Mouse (Mus musculus) liver, embryonic 15.5 days (tissue): ENCODE results near the gene Gm20388. TPM values are rescaled to one million over a fixed set of nuclear protein-coding genes. Genes with fewer than 3 reads are reported as not detected.

Experiments used
- ATAC-seq: fragments of 200-750 bp; cut with Nextera tagmentation; 2 replicates; pipeline ENCODE4 v1.8.0; 2017; ENCODE audit warnings: moderate number of reproducible peaks, mild to moderate bottlenecking, moderate library complexity; ENCODE audit not compliant: insufficient read depth
- H3K27ac ChIP-seq: fragments of 300-500 bp; sonication (generic); replicated peaks from 2 replicates; pipeline ENCODE4 v1.5.1; 2015; ENCODE audit warnings: mild to moderate bottlenecking, inconsistent platforms
- H3K27me3 ChIP-seq: fragments of 300-500 bp; sonication (generic); 2 replicates; pipeline ENCODE4 v1.6.1; 2015; ENCODE audit warnings: mild to moderate bottlenecking, inconsistent platforms
- H3K36me3 ChIP-seq: fragments of 300-500 bp; sonication (generic); replicated peaks from 2 replicates; pipeline ENCODE4 v1.6.1; 2015; ENCODE audit warnings: moderate library complexity, mild to moderate bottlenecking, inconsistent platforms
- H3K4me1 ChIP-seq: fragments of 300-500 bp; sonication (generic); replicated peaks from 2 replicates; pipeline ENCODE4 v1.6.1; 2015; ENCODE audit warnings: inconsistent platforms
- H3K4me2 ChIP-seq: fragments of 300-500 bp; sonication (generic); 2 replicates; pipeline ENCODE4 v1.6.1; 2015; ENCODE audit warnings: moderate library complexity, mild to moderate bottlenecking, inconsistent platforms
- H3K4me3 ChIP-seq: fragments of 300-500 bp; sonication (generic); replicated peaks from 2 replicates; pipeline ENCODE4 v1.5.1; 2015; ENCODE audit warnings: mild to moderate bottlenecking, inconsistent platforms
- H3K9ac ChIP-seq: fragments of 300-500 bp; sonication (generic); 2 replicates; pipeline ENCODE4 v1.6.1; 2015; ENCODE audit warnings: moderate library complexity, mild to moderate bottlenecking, inconsistent platforms
- H3K9me3 ChIP-seq: fragments of 300-500 bp; sonication (generic); replicated peaks from 2 replicates; pipeline ENCODE4 v1.6.1; 2016; ENCODE audit warnings: inconsistent platforms
- WGBS: fragments of 180-500 bp; shearing (Covaris S2); methylation state at CpG from one replicate; pipeline ENCODE4 v1.1.7; 2015; ENCODE audit warnings: mixed read lengths; ENCODE audit not compliant: insufficient replicate concordance; 5-methylcytosine and 5-hydroxymethylcytosine counted together
- polyA plus RNA-seq: library from polyadenylated mRNA; unstranded; fragments of >200 nt; fragmentation: Nextera tagmentation; extraction: Ambion mirVana; gene quantifications from 2 replicates; pipeline ENCODE4 v1.2.1, GENCODE M21; 2015

Gene Gm20388
- polyA plus RNA-seq, 1 experiment from 2014 or later: not detected

- Histone ChIP-seq H3K4me3 (peak overlapping the region; percentile 18; the same call in 1 of the 2 replicates), H3K9me3 (no peaks in the 10 kb centered on the region), H3K36me3 (0 out of 2 replicates have a peak, but pooled peaks cover 5% of the 10 kb centered on the region), H3K27me3 (no peaks in the 10 kb centered on the region), H3K4me2 (peak overlapping the region; percentile 54), H3K27ac (peak overlapping the region; percentile 7; the same call in 1 of the 2 replicates), H3K4me1 (peaks cover 59% of the 10 kb centered on the region), H3K9ac (no peak overlapping the region)
- 65% methylated on average over 17 of the region's 17 CpGs for WGBS
- ATAC-seq: no peak
Measured at GRCm38 (mm10) chr8:121570801-121571200, 1660.2 kb downstream of the Gm20388 start.

GRCm38 (mm10) chr8:121572121-121572520, 1661.5 kb downstream of the Gm20388 start:
- H3K9ac ChIP-seq: no peak overlapping the region

GRCm38 (mm10) chr8:121573275-121573674, 1662.6 kb downstream of the Gm20388 start:
- peak; percentile 65 for ATAC-seq
- Histone ChIP-seq H3K4me2 (no peak overlapping the region), H3K27me3 (no peaks in the 10 kb centered on the region), H3K9me3 (no peaks in the 10 kb centered on the region), H3K4me1 (peaks cover 69% of the 10 kb centered on the region), H3K9ac (no peak overlapping the region), H3K36me3 (no peaks in the 10 kb centered on the region), H3K4me3 (no peak overlapping the region), H3K27ac (no peak overlapping the region)
- WGBS: 31% methylated on average over 3 of the region's 3 CpGs

More at GRCm38 (mm10) chr8:121572121-121572520, 1661.5 kb downstream of the Gm20388 start:
- Histone ChIP-seq H3K27me3 (no peaks in the 10 kb centered on the region), H3K27ac (no peak overlapping the region), H3K4me3 (no peak overlapping the region), H3K9me3 (no peaks in the 10 kb centered on the region), H3K36me3 (no peaks in the 10 kb centered on the region), H3K4me1 (peaks cover 68% of the 10 kb centered on the region), H3K4me2 (no peak overlapping the region)
- ATAC-seq: no peak
- WGBS: 68% methylated on average over 7 of the region's 7 CpGs

- 0 out of 2 replicates have a peak overlapping the region, but pooled peaks have one; percentile 11 for H3K9ac ChIP-seq
- H3K4me3 ChIP-seq: no peak overlapping the region
- H3K27ac ChIP-seq: no peak overlapping the region
- peaks cover 81% of the 10 kb centered on the region for H3K4me1 ChIP-seq
- H3K27me3 ChIP-seq: no peaks in the 10 kb centered on the region
- ATAC-seq: no peak
- H3K4me2 ChIP-seq: no peak overlapping the region
- H3K9me3 ChIP-seq: no peaks in the 10 kb centered on the region
- H3K36me3 ChIP-seq: no peaks in the 10 kb centered on the region
- WGBS: 77% methylated on average over 3 of the region's 3 CpGs
Measured at GRCm38 (mm10) chr8:121575661-121576060, 1665.0 kb downstream of the Gm20388 start.

GRCm38 (mm10) chr8:121577751-121578675, 1667.4 kb downstream of the Gm20388 start:
- H3K4me1 ChIP-seq: peaks cover 73% of the 10 kb centered on the region
- no peak; the same call in 1 of the 2 replicates for ATAC-seq

GRCm38 (mm10) chr8:121578676-121579451, 1668.2 kb downstream of the Gm20388 start, which contains the start of gene Fbxo31:
Gene Fbxo31, minus strand, starts transcription at chr8:121578806.
- peak within 1 kb of the TSS; percentile 85 for H3K4me3 ChIP-seq
- peaks cover 68% of the 10 kb centered on the region for H3K4me1 ChIP-seq
- under 1% methylated on average over 63 of the region's 63 CpGs for WGBS
- ATAC-seq: peak; percentile 86
- 0 out of 2 replicates have a peak, but pooled peaks cover 4% of the 10 kb centered on the region for H3K27me3 ChIP-seq
- H3K9me3 ChIP-seq: no peaks in the 10 kb centered on the region
- peak within 1 kb of the TSS; percentile 81 for H3K27ac ChIP-seq
- H3K4me2 ChIP-seq: peak within 1 kb of the TSS; percentile 99
- H3K36me3 ChIP-seq: no peaks in the 10 kb centered on the region
- H3K9ac ChIP-seq: peak within 1 kb of the TSS; percentile 80

More at GRCm38 (mm10) chr8:121577751-121578675, 1667.4 kb downstream of the Gm20388 start:
- peak overlapping the region; percentile 99 for H3K4me2 ChIP-seq
- no peaks in the 10 kb centered on the region for H3K9me3 ChIP-seq
- H3K27me3 ChIP-seq: no peaks in the 10 kb centered on the region
- H3K36me3 ChIP-seq: no peaks in the 10 kb centered on the region
- peak overlapping the region; percentile 81 for H3K27ac ChIP-seq
- 2% methylated on average over 44 of the region's 44 CpGs for WGBS
- peak overlapping the region; percentile 80 for H3K9ac ChIP-seq
- peak overlapping the region; percentile 85 for H3K4me3 ChIP-seq

GRCm38 (mm10) chr8:121580465-121580864, 1669.8 kb downstream of the Gm20388 start:
- 0 out of 2 replicates have a peak, but pooled peaks cover 11% of the 10 kb centered on the region for H3K27me3 ChIP-seq
- peak overlapping the region; percentile 35; the same call in 1 of the 2 replicates for H3K4me2 ChIP-seq
- no peaks in the 10 kb centered on the region for H3K9me3 ChIP-seq
- H3K4me3 ChIP-seq: no peak overlapping the region
- peak overlapping the region; percentile 81 for H3K27ac ChIP-seq
- 32% methylated on average over 9 of the region's 9 CpGs for WGBS
- H3K9ac ChIP-seq: no peak overlapping the region
- H3K36me3 ChIP-seq: no peaks in the 10 kb centered on the region
- H3K4me1 ChIP-seq: peaks cover 63% of the 10 kb centered on the region
- ATAC-seq: no peak

GRCm38 (mm10) chr8:121583653-121584052, 1673.0 kb downstream of the Gm20388 start:
- Histone ChIP-seq H3K4me1 (peaks cover 64% of the 10 kb centered on the region), H3K9me3 (no peaks in the 10 kb centered on the region), H3K4me2 (no peak overlapping the region), H3K27ac (no peak overlapping the region), H3K4me3 (no peak overlapping the region), H3K9ac (no peak overlapping the region), H3K27me3 (0 out of 2 replicates have a peak, but pooled peaks cover 11% of the 10 kb centered on the region), H3K36me3 (no peaks in the 10 kb centered on the region)
- no peak for ATAC-seq
- 45% methylated on average over 8 of the region's 8 CpGs for WGBS

GRCm38 (mm10) chr8:121584730-121585129, 1674.1 kb downstream of the Gm20388 start:
- 0 out of 2 replicates have a peak, but pooled peaks have one; percentile 1 for ATAC-seq
- Histone ChIP-seq H3K4me2 (peak overlapping the region; percentile 82), H3K4me3 (peak overlapping the region; percentile 74), H3K36me3 (no peaks in the 10 kb centered on the region), H3K27ac (peak overlapping the region; percentile 89), H3K4me1 (peaks cover 64% of the 10 kb centered on the region), H3K9me3 (no peaks in the 10 kb centered on the region), H3K9ac (peak overlapping the region; percentile 84), H3K27me3 (0 out of 2 replicates have a peak, but pooled peaks cover 11% of the 10 kb centered on the region)
- 29% methylated on average over 13 of the region's 13 CpGs for WGBS

GRCm38 (mm10) chr8:121585159-121585825, 1674.7 kb downstream of the Gm20388 start:
- H3K9me3 ChIP-seq: no peaks in the 10 kb centered on the region
- H3K36me3 ChIP-seq: no peaks in the 10 kb centered on the region
- H3K4me2 ChIP-seq: peak overlapping the region; percentile 82
- peak; percentile 85 for ATAC-seq
- peak overlapping the region; percentile 74 for H3K4me3 ChIP-seq
- peaks cover 63% of the 10 kb centered on the region for H3K4me1 ChIP-seq
- H3K9ac ChIP-seq: peak overlapping the region; percentile 84
- 0 out of 2 replicates have a peak, but pooled peaks cover 11% of the 10 kb centered on the region for H3K27me3 ChIP-seq
- peak overlapping the region; percentile 89 for H3K27ac ChIP-seq
- 2% methylated on average over 47 of the region's 47 CpGs for WGBS
